Mouse (Mus musculus): ENCODE data around the gene Atp11a. TPM values are rescaled to one million over a fixed set of nuclear protein-coding genes. Genes with fewer than 3 reads are reported as not detected.

Atp11a gene
- total and polyA plus RNA-seq, 3 experiments: 0.12 to 0.27 (median 0.21) TPM

GRCm38 (mm10) chr8:12877126-12877525, 120.3 kb downstream of the Atp11a start:
- dilution Hi-C loops (cut with MboI; ENCODE audit: extremely low pct_ligation_motif_present, extremely low pct_unique_long_range_greater_than_20kb, low sequenced_read_pairs): no loop called here
- in situ Hi-C loops (cut with MboI; ENCODE audit: low pct_ligation_motif_present, low pct_unique_long_range_greater_than_20kb, low sequenced_read_pairs): no loop called here
- Histone ChIP-seq H3K36me3 (replicated peaks in 1 of 2; ENCODE audit: control insufficient read depth in 1 of 2, insufficient read depth in 1 of 2, low read length in 1 of 2) (no peaks in the 10 kb centered on the region), H3K4me1 (ENCODE audit: control insufficient read depth in 1 of 2, insufficient read depth in 2 of 2) (peaks cover 4 to 5% of the 10 kb centered on the region in 2 experiments; a peak in 3 of 4 replicates), H3K9me3 (replicated peaks; ENCODE audit: low read length) (no peaks in the 10 kb centered on the region), H3K79me2 (replicated peaks; ENCODE audit: control insufficient read depth, extremely low read depth, insufficient read depth, poor library complexity, severe bottlenecking) (no peaks in the 10 kb centered on the region), H3K27me3 (replicated peaks) (peaks cover 88% of the 10 kb centered on the region), H3K4me3 (replicated peaks in 1 of 3; ENCODE audit: low read depth in 2 of 3, low read length in 2 of 3, poor library complexity in 1 of 3) (no peak overlapping the region), H3K27ac (ENCODE audit: insufficient read depth, low read depth) (no peak overlapping the region), H3K4me2 (ENCODE audit: insufficient read depth, low read depth, poor library complexity, severe bottlenecking) (no peak overlapping the region), H3K9ac (ENCODE audit: insufficient read depth, low read depth) (no peak overlapping the region)
- no peak for DNase-seq (ENCODE audit: extremely low read depth)
- TF ChIP-seq ETS1 (conservative IDR thresholded peaks at IDR 0.05; ENCODE audit: low read depth, low read length) (no peak), EP300 (IDR thresholded peaks at IDR 0.05; ENCODE audit: low read length) (no peak), CTCF (conservative IDR thresholded peaks at IDR 0.05 in 1 of 2, IDR thresholded peaks at IDR 0.05 in 1 of 2; ENCODE audit: low read depth in 2 of 2, low read length in 2 of 2) (no peak), ZKSCAN1 (IDR thresholded peaks at IDR 0.05; ENCODE audit: borderline replicate concordance, low read depth, low read length) (no peak), RAD21 (IDR thresholded peaks at IDR 0.05; ENCODE audit: low read depth, low read length) (no peak), CHD1 (IDR thresholded peaks at IDR 0.05; ENCODE audit: low read depth, low read length) (no peak), MAFK (IDR thresholded peaks at IDR 0.05; ENCODE audit: insufficient replicate concordance, low read length) (no peak), E2F4 (IDR thresholded peaks at IDR 0.05; ENCODE audit: insufficient replicate concordance, low read depth, low read length) (no peak), MEF2A (IDR thresholded peaks at IDR 0.05; ENCODE audit: borderline replicate concordance, low read depth, low read length) (no peak), MAZ (IDR thresholded peaks at IDR 0.05; ENCODE audit: low read depth, low read length) (no peak)

GRCm38 (mm10) chr8:12880163-12880562, 123.3 kb downstream of the Atp11a start:
- H3K4me2 ChIP-seq (ENCODE audit: insufficient read depth, low read depth, poor library complexity, severe bottlenecking): no peak overlapping the region
- in situ Hi-C loops (cut with MboI; ENCODE audit: low pct_ligation_motif_present, low pct_unique_long_range_greater_than_20kb, low sequenced_read_pairs) (no loop called here), dilution Hi-C loops (cut with MboI; ENCODE audit: extremely low pct_ligation_motif_present, extremely low pct_unique_long_range_greater_than_20kb, low sequenced_read_pairs) (no loop called here)
- no peak for TF ChIP-seq PAX5 (IDR thresholded peaks at IDR 0.05; ENCODE audit: low read length)
- no peak for TF ChIP-seq ZC3H11A (IDR thresholded peaks at IDR 0.05; ENCODE audit: low read depth, low read length)
- TF ChIP-seq ELF1 (IDR thresholded peaks at IDR 0.05; ENCODE audit: low read depth, low read length): no peak
- TF ChIP-seq CHD1 (IDR thresholded peaks at IDR 0.05; ENCODE audit: low read depth, low read length): no peak
- TF ChIP-seq JUN (IDR thresholded peaks at IDR 0.05; ENCODE audit: insufficient read depth, low read depth, low read length): no peak
- TF ChIP-seq KAT2A (IDR thresholded peaks at IDR 0.05; ENCODE audit: insufficient replicate concordance, low read length): no peak
- peaks cover 90% of the 10 kb centered on the region for H3K27me3 ChIP-seq (replicated peaks)
- H3K4me1 ChIP-seq (ENCODE audit: control insufficient read depth in 1 of 2, insufficient read depth in 2 of 2): no peaks in the 10 kb centered on the region
- DNase-seq (ENCODE audit: extremely low read depth): no peak
- no peak overlapping the region for H3K4me3 ChIP-seq (replicated peaks in 1 of 3; ENCODE audit: low read depth in 2 of 3, low read length in 2 of 3, poor library complexity in 1 of 3)
- H3K36me3 ChIP-seq (replicated peaks in 1 of 2; ENCODE audit: control insufficient read depth in 1 of 2, insufficient read depth in 1 of 2, low read length in 1 of 2): no peaks in the 10 kb centered on the region
- no peaks in the 10 kb centered on the region for H3K79me2 ChIP-seq (replicated peaks; ENCODE audit: control insufficient read depth, extremely low read depth, insufficient read depth, poor library complexity, severe bottlenecking)
- H3K27ac ChIP-seq (ENCODE audit: insufficient read depth, low read depth): no peak overlapping the region
- no peak overlapping the region for H3K9ac ChIP-seq (ENCODE audit: insufficient read depth, low read depth)
- no peaks in the 10 kb centered on the region for H3K9me3 ChIP-seq (replicated peaks; ENCODE audit: low read length)
